Mouse (Mus musculus) CH12.LX (cell line): ENCODE results near the gene Galm. TPM values are rescaled to one million over a fixed set of nuclear protein-coding genes. Genes with fewer than 3 reads are reported as not detected.

ENCODE experiments used
- DNase-seq: peaks from one replicate; pipeline ENCODE4 v3.0.0-alpha.2; 2013; ENCODE audit errors: extremely low read depth
- H3K27ac ChIP-seq: 2 replicates; pipeline ENCODE4 v1.5.1; 2012; ENCODE audit warnings: low read depth, mild to moderate bottlenecking, control low read depth, moderate library complexity; ENCODE audit not compliant: insufficient read depth
- H3K27me3 ChIP-seq: replicated peaks from 2 replicates; pipeline ENCODE3; 2012; ENCODE audit warnings: inconsistent platforms
- H3K36me3 ChIP-seq, 2 experiments: replicated peaks in 1 of 2; 2 replicates each; pipeline versions ENCODE3 to v1.6.1; 2012; ENCODE audit warnings: inconsistent platforms in 1 of 2, low read length in 1 of 2, mild to moderate bottlenecking in 1 of 2, mixed read lengths in 1 of 2, moderate library complexity in 1 of 2; ENCODE audit not compliant: control insufficient read depth in 1 of 2, insufficient read depth in 1 of 2
- H3K4me1 ChIP-seq, 2 experiments: 2 replicates each; pipeline ENCODE4 v1.6.1; 2012; ENCODE audit warnings: inconsistent platforms in 1 of 2, moderate library complexity in 1 of 2; ENCODE audit not compliant: insufficient read depth in 2 of 2, control insufficient read depth in 1 of 2
- H3K4me2 ChIP-seq: 2 replicates; pipeline ENCODE4 v1.6.1; 2012; ENCODE audit warnings: low read depth, mild to moderate bottlenecking, control low read depth; ENCODE audit not compliant: poor library complexity, insufficient read depth, severe bottlenecking
- H3K4me3 ChIP-seq, 3 experiments: fragments of 150-350 bp in 1 of 3; sonication (generic) in 1 of 3; replicated peaks in 1 of 3; 2 replicates each; pipeline versions ENCODE3 to v1.5.1; 2011 to 2012; ENCODE audit warnings: low read depth in 2 of 3, low read length in 2 of 3, mild to moderate bottlenecking in 2 of 3, moderate library complexity in 2 of 3, control low read depth in 1 of 3, improper control_type of control experiment in 1 of 3, inconsistent platforms in 1 of 3, mixed read lengths in 1 of 3; ENCODE audit not compliant: poor library complexity in 1 of 3
- H3K79me2 ChIP-seq: replicated peaks from 2 replicates; pipeline ENCODE4 v1.6.1; 2012; ENCODE audit warnings: mild to moderate bottlenecking, moderate library complexity; ENCODE audit not compliant: control insufficient read depth, poor library complexity, insufficient read depth, severe bottlenecking; ENCODE audit errors: extremely low read depth
- H3K9ac ChIP-seq: 2 replicates; pipeline ENCODE4 v1.6.1; 2012; ENCODE audit warnings: low read depth, mild to moderate bottlenecking, control low read depth, moderate library complexity; ENCODE audit not compliant: insufficient read depth
- H3K9me3 ChIP-seq: replicated peaks from 2 replicates; pipeline ENCODE3; 2012; ENCODE audit warnings: low read length, inconsistent platforms, mixed read lengths
- BHLHE40 ChIP-seq: IDR thresholded peaks from 2 replicates; pipeline ENCODE4 v1.6.1; 2011; ENCODE audit warnings: mild to moderate bottlenecking, low read depth, low read length, improper control_type of control experiment
- CHD2 ChIP-seq: IDR thresholded peaks from 2 replicates; pipeline ENCODE4 v1.6.1; 2011; ENCODE audit warnings: low read length, improper control_type of control experiment
- ELF1 ChIP-seq: IDR thresholded peaks from 2 replicates; pipeline ENCODE4 v1.6.1; 2014; ENCODE audit warnings: low read depth, mild to moderate bottlenecking, inconsistent platforms, low read length, improper control_type of control experiment
- EP300 ChIP-seq: IDR thresholded peaks from 2 replicates; pipeline ENCODE4 v1.6.1; 2011; ENCODE audit warnings: low read length, improper control_type of control experiment
- ETS1 ChIP-seq: conservative IDR thresholded peaks from 2 replicates; pipeline ENCODE4 v1.6.1; 2012; ENCODE audit warnings: low read depth, mild to moderate bottlenecking, inconsistent platforms, low read length, improper control_type of control experiment, moderate library complexity
- IRF4 ChIP-seq: IDR thresholded peaks from 2 replicates; pipeline ENCODE4 v1.6.1; 2014; ENCODE audit warnings: low read depth, mild to moderate bottlenecking, inconsistent platforms, low read length, improper control_type of control experiment
- JUN ChIP-seq: IDR thresholded peaks from 2 replicates; pipeline ENCODE4 v1.6.1; 2011; ENCODE audit warnings: low read depth, mild to moderate bottlenecking, low read length, improper control_type of control experiment, moderate library complexity; ENCODE audit not compliant: insufficient read depth
- MAFK ChIP-seq: IDR thresholded peaks from 2 replicates; pipeline ENCODE4 v1.6.1; 2011; ENCODE audit warnings: low read length, improper control_type of control experiment; ENCODE audit not compliant: insufficient replicate concordance
- MAX ChIP-seq: IDR thresholded peaks from 2 replicates; pipeline ENCODE4 v1.6.1; 2011; ENCODE audit warnings: low read length, improper control_type of control experiment
- MAZ ChIP-seq: IDR thresholded peaks from 2 replicates; pipeline ENCODE4 v1.6.1; 2012; ENCODE audit warnings: low read depth, mild to moderate bottlenecking, inconsistent platforms, low read length, improper control_type of control experiment, moderate library complexity
- MEF2A ChIP-seq: IDR thresholded peaks from 2 replicates; pipeline ENCODE4 v1.6.1; 2014; ENCODE audit warnings: low read depth, mild to moderate bottlenecking, inconsistent platforms, low read length, improper control_type of control experiment, borderline replicate concordance
- MXI1 ChIP-seq: IDR thresholded peaks from 2 replicates; pipeline ENCODE4 v1.6.1; 2011; ENCODE audit warnings: mild to moderate bottlenecking, low read depth, low read length, improper control_type of control experiment
- NELFE ChIP-seq: IDR thresholded peaks from 2 replicates; pipeline ENCODE4 v1.6.1; 2011; ENCODE audit warnings: low read depth, low read length, improper control_type of control experiment
- PAX5 ChIP-seq: IDR thresholded peaks from 2 replicates; pipeline ENCODE4 v1.6.1; 2012; ENCODE audit warnings: low read length, inconsistent platforms, mixed read lengths
- POLR2A ChIP-seq: IDR thresholded peaks from 2 replicates; pipeline ENCODE4 v1.6.1; 2011; ENCODE audit warnings: low read depth, mild to moderate bottlenecking, improper control_type of control experiment, low read length
- RAD21 ChIP-seq: IDR thresholded peaks from 2 replicates; pipeline ENCODE4 v1.6.1; 2011; ENCODE audit warnings: low read depth, mild to moderate bottlenecking, low read length, improper control_type of control experiment, moderate library complexity
- RCOR1 ChIP-seq: conservative IDR thresholded peaks from 2 replicates; pipeline ENCODE4 v1.6.1; 2012; ENCODE audit warnings: low read depth, mild to moderate bottlenecking, inconsistent platforms, low read length, improper control_type of control experiment
- SIN3A ChIP-seq: IDR thresholded peaks from 2 replicates; pipeline ENCODE4 v1.6.1; 2012; ENCODE audit warnings: low read length, improper control_type of control experiment, inconsistent platforms
- SMC3 ChIP-seq: IDR thresholded peaks from 2 replicates; pipeline ENCODE4 v1.6.1; 2011; ENCODE audit warnings: low read depth, low read length, improper control_type of control experiment
- TBP ChIP-seq: conservative IDR thresholded peaks from 2 replicates; pipeline ENCODE4 v1.6.1; 2011; ENCODE audit warnings: low read depth, low read length, improper control_type of control experiment
- USF1 ChIP-seq: IDR thresholded peaks from 2 replicates; pipeline ENCODE4 v1.6.1; 2014; ENCODE audit warnings: low read depth, mild to moderate bottlenecking, inconsistent platforms, low read length, improper control_type of control experiment
- ZC3H11A ChIP-seq: IDR thresholded peaks from 2 replicates; pipeline ENCODE4 v1.6.1; 2012; ENCODE audit warnings: low read depth, mild to moderate bottlenecking, inconsistent platforms, low read length, improper control_type of control experiment
- ZKSCAN1 ChIP-seq: IDR thresholded peaks from 2 replicates; pipeline ENCODE4 v1.6.1; 2012; ENCODE audit warnings: low read depth, inconsistent platforms, low read length, improper control_type of control experiment, borderline replicate concordance
- ZMIZ1 ChIP-seq: IDR thresholded peaks from 2 replicates; pipeline ENCODE4 v1.6.1; 2012; ENCODE audit warnings: low read depth, mild to moderate bottlenecking, inconsistent platforms, low read length, improper control_type of control experiment
- ZNF384 ChIP-seq: IDR thresholded peaks from 2 replicates; pipeline ENCODE4 v1.6.1; 2012; ENCODE audit warnings: low read depth, low read length, improper control_type of control experiment, inconsistent platforms
- dilution Hi-C: fragments of 300-500 bp; cut with MboI; formaldehyde crosslinking; loops from 2 replicates; pipeline ENCODE4 v1.14.3; 2020; ENCODE audit warnings: low sequenced_read_pairs; ENCODE audit not compliant: extremely low pct_unique_long_range_greater_than_20kb, extremely low pct_ligation_motif_present
- in situ Hi-C: fragments of 300-500 bp; cut with MboI; formaldehyde crosslinking; loops from 3 replicates; pipeline ENCODE4 v1.14.3; 2019; ENCODE audit warnings: low sequenced_read_pairs, low pct_ligation_motif_present, low pct_unique_long_range_greater_than_20kb, mixed read lengths
- polyA plus RNA-seq: library from polyadenylated mRNA; unstranded; fragments of >175 nt; gene quantifications from 2 replicates; pipeline ENCODE4 v1.2.1, GENCODE M21; 2012; ENCODE audit warnings: low read depth; ENCODE audit not compliant: insufficient read length
- total RNA-seq, 2 experiments: library from RNA; depleted of rRNA; stranded (reverse); fragments of 300-350 nt in 1 of 2; fragments of >200 nt in 1 of 2; gene quantifications; 2 replicates each; pipeline ENCODE4 v1.2.3; 2012 to 2014

The Galm gene
- total and polyA plus RNA-seq, 3 experiments, result 0.09 TPM; not detected in 2

GRCm38 (mm10) chr17:80174699-80175385 is 47.6 kb downstream of the Galm start (continued):
- TF ChIP-seq MAFK (no peak; the same call in 1 of the 2 replicates), USF1 (no peak), RAD21 (no peak; the same call in 1 of the 2 replicates), CHD2 (peak; percentile 6; the same call in 1 of the 2 replicates), NELFE (peak; percentile 57), SIN3A (peak; percentile 42; the same call in 1 of the 2 replicates), MXI1 (peak; percentile 65), JUN (no peak), PAX5 (no peak), MAZ (no peak; the same call in 1 of the 2 replicates), POLR2A (peak; percentile 52; the same call in 1 of the 2 replicates), ELF1 (0 out of 2 replicates have a peak, but pooled peaks have one; percentile 43)

- Histone ChIP-seq H3K9ac (peak overlapping the region; percentile 86), H3K4me2 (peak overlapping the region; percentile 92), H3K27ac (peak overlapping the region; percentile 95), H3K79me2 (no peaks in the 10 kb centered on the region), H3K27me3 (no peaks in the 10 kb centered on the region), H3K4me1 (peaks cover 15 to 42% of the 10 kb centered on the region in 2 experiments), H3K4me3 (peak overlapping the region; percentile 35 to 80 (median 40)), H3K9me3 (no peaks in the 10 kb centered on the region), H3K36me3 (no peaks in the 10 kb centered on the region)
- in situ Hi-C loops, result loop anchor here (10.0 to 25.0 kb wide), 3 partner anchors 51 to 463 kb away; partner anchors contain the start of genes Atl2, Cyp1b1 and Galm
- dilution Hi-C loops, result no loop called here
- DNase-seq, result peak; percentile 85
- TF ChIP-seq RAD21 (no peak; the same call in 1 of the 2 replicates), SMC3 (peak; percentile 26; the same call in 1 of the 2 replicates), MAZ (peak; percentile 24; the same call in 1 of the 2 replicates), CHD2 (peak; percentile 11; the same call in 1 of the 2 replicates), ZC3H11A (no peak), POLR2A (0 out of 2 replicates have a peak, but pooled peaks have one; percentile 7), TBP (0 out of 2 replicates have a peak, but pooled peaks have one; percentile 66), ZMIZ1 (0 out of 2 replicates have a peak, but pooled peaks have one; percentile 8), BHLHE40 (peak; percentile 36; the same call in 1 of the 2 replicates), ETS1 (peak; percentile 84), EP300 (peak; percentile 81), RCOR1 (peak; percentile 65; the same call in 1 of the 2 replicates), MAFK (0 out of 2 replicates have a peak, but pooled peaks have one; percentile 16), MAX (no peak), MXI1 (peak; percentile 16; the same call in 1 of the 2 replicates), SIN3A (no peak; the same call in 1 of the 2 replicates), IRF4 (peak; percentile 55; the same call in 1 of the 2 replicates), ZNF384 (peak; percentile 26; the same call in 1 of the 2 replicates), MEF2A (peak; percentile 97), ZKSCAN1 (no peak)
Measured at GRCm38 (mm10) chr17:80175386-80175739, 48.1 kb downstream of the Galm start.
